Comparison of ENCODE assay signal across 8 mouse cellular contexts in the genomic region with DNA sequence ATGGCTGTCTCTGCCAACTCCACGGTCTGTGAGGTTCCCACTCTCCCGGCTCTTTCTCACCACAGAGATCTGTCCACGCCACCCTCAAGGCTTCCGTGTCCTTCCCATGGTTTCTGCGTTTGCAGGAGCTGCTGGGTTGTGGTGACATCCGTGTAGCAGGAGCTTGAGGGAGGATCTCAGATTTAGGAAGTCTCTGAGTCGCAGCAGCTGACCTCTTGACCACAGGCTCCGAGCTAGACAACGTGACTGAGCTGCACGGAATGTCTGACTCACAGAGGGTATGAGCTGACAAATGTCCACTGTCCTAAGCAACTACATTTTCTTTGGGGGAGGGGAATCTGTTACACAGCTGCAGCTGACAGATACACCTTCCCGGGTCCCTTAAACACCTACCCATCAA. TPM values are rescaled to one million over a fixed set of nuclear protein-coding genes. Genes with fewer than 3 reads are reported as not detected.
DNase-seq lines count a peak whose midpoint lies in the region; ATAC-seq and TF ChIP-seq lines count a peak whose summit lies in the region.

Gene Fblim1, minus strand, starts transcription at position 236 of the 400 bp plus-strand sequence.

- TF ChIP-seq POLR2A in thymus, adult 2 months (IDR thresholded peaks at IDR 0.05; ENCODE audit: control insufficient read depth, extremely low read depth, insufficient read depth, low read length, poor library complexity) = no peak

- ATAC-seq in heart, embryonic 12.5 days (ENCODE audit: insufficient number of reproducible peaks, low FRiP score) = no peak
- no peak for ATAC-seq in midbrain, embryonic 13.5 days

- WGBS in thymus, adult 2 months = 93% methylated on average over 11 of the region's 11 CpGs
- 69% methylated on average over 11 of the region's 11 CpGs for WGBS in heart, embryonic 12.5 days
- WGBS in midbrain, embryonic 13.5 days = 84% methylated on average over 11 of the region's 11 CpGs

- no peaks in the 10 kb centered on the region for H3K9me3 ChIP-seq in heart, embryonic 12.5 days (replicated peaks)
- H3K9me3 ChIP-seq in midbrain, embryonic 13.5 days = no peaks in the 10 kb centered on the region

- DNase-seq in thymus, adult 2 months = no peak
- DNase-seq in thymus, postnatal 0 days (ENCODE audit: low spot score) = no peak
- peak; percentile 60 for DNase-seq in kidney, postnatal 10 days
- no peak for DNase-seq in cerebellum, postnatal 36 days
- no peak for DNase-seq in retina, postnatal 1 day
- DNase-seq in cerebellum, adult 11 months = no peak

- H3K4me1 ChIP-seq in thymus, adult 2 months (replicated peaks; ENCODE audit: control insufficient read depth, insufficient read depth, low read length) = no peaks in the 10 kb centered on the region
- peaks cover 49% of the 10 kb centered on the region for H3K4me1 ChIP-seq in heart, embryonic 12.5 days (replicated peaks)
- H3K4me1 ChIP-seq in midbrain, embryonic 13.5 days (replicated peaks) = no peaks in the 10 kb centered on the region

- H3K4me3 ChIP-seq in thymus, adult 2 months (ENCODE audit: control insufficient read depth, insufficient read depth, low read length) = no peak within 1 kb of the TSS
- no peak within 1 kb of the TSS for H3K4me3 ChIP-seq in heart, embryonic 12.5 days
- no peak within 1 kb of the TSS for H3K4me3 ChIP-seq in midbrain, embryonic 13.5 days (replicated peaks)

- no peak within 1 kb of the TSS for H3K9ac ChIP-seq in heart, embryonic 12.5 days
- no peak within 1 kb of the TSS for H3K9ac ChIP-seq in midbrain, embryonic 13.5 days (replicated peaks)

- no peak for TF ChIP-seq CTCF in thymus, adult 2 months (IDR thresholded peaks at IDR 0.05; ENCODE audit: borderline replicate concordance, control insufficient read depth, extremely low read depth, insufficient read depth, low read length, poor library complexity)

- no peak within 1 kb of the TSS for H3K4me2 ChIP-seq in heart, embryonic 12.5 days
- H3K4me2 ChIP-seq in midbrain, embryonic 13.5 days (replicated peaks) = no peak within 1 kb of the TSS

- H3K27ac ChIP-seq in thymus, adult 2 months (ENCODE audit: control insufficient read depth, insufficient read depth, low read length) = no peak within 1 kb of the TSS
- H3K27ac ChIP-seq in heart, embryonic 12.5 days (ENCODE audit: poor library complexity, severe bottlenecking) = no peak within 1 kb of the TSS
- no peak within 1 kb of the TSS for H3K27ac ChIP-seq in midbrain, embryonic 13.5 days

- H3K36me3 ChIP-seq in thymus, adult 2 months (ENCODE audit: control insufficient read depth, insufficient read depth, low read length) = no peaks in the 10 kb centered on the region
- H3K36me3 ChIP-seq in heart, embryonic 12.5 days = no peaks in the 10 kb centered on the region
- no peaks in the 10 kb centered on the region for H3K36me3 ChIP-seq in midbrain, embryonic 13.5 days

- H3K27me3 ChIP-seq in thymus, adult 2 months (ENCODE audit: control insufficient read depth, insufficient read depth, low read length) = no peaks in the 10 kb centered on the region
- no peaks in the 10 kb centered on the region for H3K27me3 ChIP-seq in heart, embryonic 12.5 days (replicated peaks)
- 0 out of 2 replicates have a peak, but pooled peaks cover 5% of the 10 kb centered on the region for H3K27me3 ChIP-seq in midbrain, embryonic 13.5 days

RNA-seq across cellular contexts. Expression of gene Fblim1, which starts in this region (rescaled TPM):
- 9.5 and 16.2 TPM in 2 replicates for polyA plus RNA-seq in thymus, adult 2 months (2012; rRNA removed)
- 2.4 and 3.9 TPM in 2 replicates for polyA plus RNA-seq in thymus, postnatal 0 days (2015; fragmentation: Nextera tagmentation; extraction: Ambion mirVana)
- 70.1 and 70.6 TPM in 2 replicates for polyA plus RNA-seq in heart, embryonic 12.5 days (2016; fragmentation: Nextera tagmentation; extraction: Ambion mirVana)
- polyA plus RNA-seq in midbrain, embryonic 13.5 days (2015; fragmentation: Nextera tagmentation; extraction: Ambion mirVana) = 24.0 and 24.7 TPM in 2 replicates
